Mouse (Mus musculus) G1E (cell line): Measurements from ENCODE around the gene Gfral.

Experiments
- CTCF ChIP-seq: IDR thresholded peaks from 2 replicates; pipeline ENCODE4 v1.5.1; 2012; ENCODE audit warnings: low read depth, low read length, inconsistent platforms, mixed read lengths
- TAL1 ChIP-seq: conservative IDR thresholded peaks from 2 replicates; pipeline ENCODE4 v1.6.1; 2012; ENCODE audit warnings: low read depth, low read length, inconsistent platforms, mixed read lengths

GRCm38 (mm10) chr9:76168355-76168754 is 45.1 kb downstream of the Gfral start:
- no peak for TF ChIP-seq TAL1
- TF ChIP-seq CTCF: no peak
